Mouse (Mus musculus): ENCODE results near the gene Irs3. TPM values are rescaled to one million over a fixed set of nuclear protein-coding genes. Genes with fewer than 3 reads are reported as not detected.

Irs3 gene
- not detected for polyA plus RNA-seq (2014; fragmentation: Illumina TruSeq; extraction: RNeasy Lipid Tissue Mini Kit (QIAGEN cat#74804); ENCODE audit: low read depth, low replicate concordance)

GRCm38 (mm10) chr5:137645652-137646091, at the start of gene Irs3:
TSS of gene Irs3 (minus strand) at chr5:137645714.

GRCm38 (mm10) chr5:137684294-137685123, 39.0 kb upstream of the Irs3 start, which contains the start of gene Agfg2:
TSS of gene Agfg2 (minus strand) at chr5:137684726.

DNA sequence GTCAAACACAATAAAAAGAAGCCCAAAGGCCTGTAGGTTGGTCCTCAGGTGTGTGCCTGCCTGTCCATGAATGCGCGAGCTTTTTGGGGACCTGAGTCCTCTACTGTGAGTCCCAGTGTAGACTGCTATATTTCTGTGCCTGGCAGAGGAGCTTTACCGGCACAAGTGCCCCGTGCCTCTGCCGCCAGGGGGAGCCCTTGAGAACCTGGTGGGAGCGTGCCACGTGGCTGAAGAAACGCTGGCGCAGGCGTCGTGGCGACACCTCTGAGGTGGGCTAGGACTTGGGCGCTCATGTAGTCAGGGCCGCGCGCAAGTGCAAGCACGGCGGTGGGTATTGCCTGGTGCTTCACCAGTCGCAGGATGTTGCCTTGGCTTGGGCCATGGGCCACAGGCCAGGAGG, 4.5 kb downstream of the Irs3 start, which contains the start of gene Sap25:
Gene Sap25, plus strand, starts transcription at position 281 of the 400 bp plus-strand sequence.

DNA sequence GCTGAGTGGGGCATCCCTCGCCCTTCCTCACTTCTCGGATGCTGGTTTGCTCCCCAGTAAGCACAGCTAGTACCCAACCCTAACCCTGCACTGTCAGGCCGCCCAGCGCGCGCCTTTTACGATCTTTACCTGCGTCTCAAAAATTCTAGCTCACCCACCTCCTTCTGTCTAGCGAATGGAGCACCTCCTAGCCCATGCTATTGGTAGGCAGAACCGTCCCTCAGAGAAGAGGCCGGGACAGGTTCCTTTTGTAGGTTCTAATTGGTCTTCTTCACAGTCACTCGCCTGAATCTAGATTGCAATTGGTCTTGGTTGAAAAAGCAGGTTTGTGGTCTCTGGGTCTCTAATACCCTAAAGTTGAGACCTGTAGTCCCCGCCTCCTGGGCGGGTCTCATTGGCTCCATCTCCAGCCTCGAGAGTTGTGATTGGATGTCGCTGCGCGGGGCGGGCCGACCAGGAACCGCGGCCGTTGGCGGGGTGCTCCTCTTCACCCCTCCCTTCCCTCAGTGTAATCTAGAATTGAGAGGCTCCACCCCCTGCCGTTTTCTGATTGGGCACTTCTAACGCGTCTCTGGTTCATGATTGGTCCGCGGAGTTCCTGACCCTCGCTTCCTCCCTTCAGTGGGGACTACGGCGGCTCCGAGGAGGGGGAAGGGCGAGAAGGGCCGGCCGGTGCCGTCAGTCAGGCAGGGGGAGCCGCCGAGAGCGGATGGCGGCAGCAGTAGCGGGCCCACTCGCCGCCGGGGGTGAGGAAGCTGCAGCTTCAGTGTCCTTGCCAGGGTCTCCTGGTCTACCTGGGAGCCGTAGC, 16.8 kb downstream of the Irs3 start, which contains the start of the genes Fbxo24, Lrch4 and Gm20605:
Gene Fbxo24, minus strand, starts transcription at position 505 of the 808 bp plus-strand sequence.
Gene Lrch4, plus strand, starts transcription at position 624 of the 808 bp plus-strand sequence.
Gene Gm20605, plus strand, starts transcription at position 678 of the 808 bp plus-strand sequence.

GRCm38 (mm10) chr5:137613550-137613949, 32.0 kb downstream of the Irs3 start, which contains the start of gene Pcolce:
TSS of gene Pcolce (minus strand) at chr5:137613784.

DNA sequence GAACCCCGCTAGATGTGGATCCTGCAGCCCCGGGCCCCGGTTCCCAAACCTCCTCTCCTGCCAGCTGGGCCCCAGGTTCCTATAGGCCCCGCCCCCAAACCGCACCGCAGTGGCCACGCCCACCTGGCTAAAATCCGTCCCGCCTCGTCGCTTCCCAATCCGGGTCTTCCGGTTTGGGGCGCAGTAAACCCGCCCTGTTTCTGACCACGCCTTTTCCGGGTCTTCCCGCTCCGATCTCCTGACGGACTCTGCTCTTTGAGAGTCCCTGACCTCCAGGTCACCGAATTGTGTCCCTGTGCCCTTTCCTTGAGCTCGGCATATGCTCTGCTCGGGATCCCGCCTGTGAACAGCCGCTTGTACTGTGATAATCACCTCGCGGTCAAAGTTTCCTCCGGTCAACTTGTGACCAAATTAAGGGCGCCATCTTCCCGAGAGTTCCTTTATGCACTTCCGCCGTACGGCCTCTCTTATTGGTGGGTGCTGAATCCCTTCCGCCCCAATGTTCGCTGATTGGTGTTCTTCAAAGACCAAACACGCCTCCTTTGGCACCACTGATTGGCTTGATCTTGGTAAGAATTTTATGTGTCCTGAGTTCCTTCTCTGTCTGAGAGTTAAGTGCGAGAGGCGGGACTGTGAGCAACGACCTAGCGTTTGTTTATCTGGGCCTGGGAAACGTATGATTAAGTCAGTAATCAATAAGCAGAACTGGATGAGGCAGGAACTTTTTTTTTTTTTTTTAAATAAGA, 44.7 kb downstream of the Irs3 start, which contains the start of gene Mospd3:
Gene Mospd3, minus strand, starts transcription at position 440 of the 746 bp plus-strand sequence.

Other genes with a start within 250 kb of the Irs3 start
- not detected for gene Zan, start 168.7 kb downstream of the Irs3 start, polyA plus RNA-seq (2014; fragmentation: Illumina TruSeq; extraction: RNeasy Lipid Tissue Mini Kit (QIAGEN cat#74804); ENCODE audit: low read depth, low replicate concordance)
- not detected for gene Pop7, start 143.2 kb downstream of the Irs3 start, polyA plus RNA-seq (2014; fragmentation: Illumina TruSeq; extraction: RNeasy Lipid Tissue Mini Kit (QIAGEN cat#74804); ENCODE audit: low read depth, low replicate concordance)
- gene Gigyf1, start 127.2 kb downstream of the Irs3 start, polyA plus RNA-seq (2014; fragmentation: Illumina TruSeq; extraction: RNeasy Lipid Tissue Mini Kit (QIAGEN cat#74804); ENCODE audit: low read depth, low replicate concordance), result 1.5 TPM
- gene Epo, start 112.5 kb downstream of the Irs3 start, polyA plus RNA-seq (2014; fragmentation: Illumina TruSeq; extraction: RNeasy Lipid Tissue Mini Kit (QIAGEN cat#74804); ENCODE audit: low read depth, low replicate concordance), result not detected
- gene Gnb2, start 112.2 kb downstream of the Irs3 start, polyA plus RNA-seq (2014; fragmentation: Illumina TruSeq; extraction: RNeasy Lipid Tissue Mini Kit (QIAGEN cat#74804); ENCODE audit: low read depth, low replicate concordance), result 1.4 TPM
- gene Actl6b, start 92.2 kb downstream of the Irs3 start, polyA plus RNA-seq (2014; fragmentation: Illumina TruSeq; extraction: RNeasy Lipid Tissue Mini Kit (QIAGEN cat#74804); ENCODE audit: low read depth, low replicate concordance), result not detected
- not detected for gene Tfr2, start 75.9 kb downstream of the Irs3 start, polyA plus RNA-seq (2014; fragmentation: Illumina TruSeq; extraction: RNeasy Lipid Tissue Mini Kit (QIAGEN cat#74804); ENCODE audit: low read depth, low replicate concordance)
- gene Mospd3, start 44.7 kb downstream of the Irs3 start, polyA plus RNA-seq (2014; fragmentation: Illumina TruSeq; extraction: RNeasy Lipid Tissue Mini Kit (QIAGEN cat#74804); ENCODE audit: low read depth, low replicate concordance), result not detected
- gene Pcolce, start 31.9 kb downstream of the Irs3 start, polyA plus RNA-seq (2014; fragmentation: Illumina TruSeq; extraction: RNeasy Lipid Tissue Mini Kit (QIAGEN cat#74804); ENCODE audit: low read depth, low replicate concordance), result 7.1 TPM
- gene Fbxo24, start 16.7 kb downstream of the Irs3 start, polyA plus RNA-seq (2014; fragmentation: Illumina TruSeq; extraction: RNeasy Lipid Tissue Mini Kit (QIAGEN cat#74804); ENCODE audit: low read depth, low replicate concordance), result not detected
- gene Lrch4, start 16.6 kb downstream of the Irs3 start, polyA plus RNA-seq (2014; fragmentation: Illumina TruSeq; extraction: RNeasy Lipid Tissue Mini Kit (QIAGEN cat#74804); ENCODE audit: low read depth, low replicate concordance), result 0.85 TPM
- gene Gm20605, start 16.5 kb downstream of the Irs3 start, polyA plus RNA-seq (2014; fragmentation: Illumina TruSeq; extraction: RNeasy Lipid Tissue Mini Kit (QIAGEN cat#74804); ENCODE audit: low read depth, low replicate concordance), result not detected
- gene Sap25, start 4.4 kb downstream of the Irs3 start, polyA plus RNA-seq (2014; fragmentation: Illumina TruSeq; extraction: RNeasy Lipid Tissue Mini Kit (QIAGEN cat#74804); ENCODE audit: low read depth, low replicate concordance), result not detected
- 11.3 TPM for gene Agfg2, start 39.0 kb upstream of the Irs3 start, polyA plus RNA-seq (2014; fragmentation: Illumina TruSeq; extraction: RNeasy Lipid Tissue Mini Kit (QIAGEN cat#74804); ENCODE audit: low read depth, low replicate concordance)
- gene Nyap1, start 95.9 kb upstream of the Irs3 start, polyA plus RNA-seq (2014; fragmentation: Illumina TruSeq; extraction: RNeasy Lipid Tissue Mini Kit (QIAGEN cat#74804); ENCODE audit: low read depth, low replicate concordance), result 0.16 TPM
- 0.36 TPM for gene Tsc22d4, start 100.0 kb upstream of the Irs3 start, polyA plus RNA-seq (2014; fragmentation: Illumina TruSeq; extraction: RNeasy Lipid Tissue Mini Kit (QIAGEN cat#74804); ENCODE audit: low read depth, low replicate concordance)
- gene Ppp1r35, start 133.1 kb upstream of the Irs3 start, polyA plus RNA-seq (2014; fragmentation: Illumina TruSeq; extraction: RNeasy Lipid Tissue Mini Kit (QIAGEN cat#74804); ENCODE audit: low read depth, low replicate concordance), result not detected
- 8.0 TPM for gene Mepce, start 141.9 kb upstream of the Irs3 start, polyA plus RNA-seq (2014; fragmentation: Illumina TruSeq; extraction: RNeasy Lipid Tissue Mini Kit (QIAGEN cat#74804); ENCODE audit: low read depth, low replicate concordance)
- 5.1 TPM for gene Zcwpw1, start 142.1 kb upstream of the Irs3 start, polyA plus RNA-seq (2014; fragmentation: Illumina TruSeq; extraction: RNeasy Lipid Tissue Mini Kit (QIAGEN cat#74804); ENCODE audit: low read depth, low replicate concordance)
- not detected for gene Pilra, start 190.6 kb upstream of the Irs3 start, polyA plus RNA-seq (2014; fragmentation: Illumina TruSeq; extraction: RNeasy Lipid Tissue Mini Kit (QIAGEN cat#74804); ENCODE audit: low read depth, low replicate concordance)
- 0.65 TPM for gene Pilrb1, start 212.4 kb upstream of the Irs3 start, polyA plus RNA-seq (2014; fragmentation: Illumina TruSeq; extraction: RNeasy Lipid Tissue Mini Kit (QIAGEN cat#74804); ENCODE audit: low read depth, low replicate concordance)
- not detected for gene Pilrb2, start 226.1 kb upstream of the Irs3 start, polyA plus RNA-seq (2014; fragmentation: Illumina TruSeq; extraction: RNeasy Lipid Tissue Mini Kit (QIAGEN cat#74804); ENCODE audit: low read depth, low replicate concordance)